Mouse (Mus musculus) small intestine, adult 2 months (tissue): Measurements from ENCODE around the gene Trpm6.

Source experiments
- CTCF ChIP-seq: fragments of 200-500 bp; IDR thresholded peaks from 2 replicates; pipeline ENCODE4 v1.5.1; 2012; ENCODE audit warnings: low read depth, mild to moderate bottlenecking, control low read depth, inconsistent platforms, low read length, moderate library complexity, mixed read lengths; ENCODE audit not compliant: insufficient replicate concordance, insufficient read length; ENCODE audit errors: extremely low read depth
- POLR2A ChIP-seq: fragments of 200-500 bp; IDR thresholded peaks from 2 replicates; pipeline ENCODE4 v1.6.1; 2012; ENCODE audit warnings: low read depth, mild to moderate bottlenecking, control low read depth, inconsistent platforms, low read length, moderate library complexity

DNA sequence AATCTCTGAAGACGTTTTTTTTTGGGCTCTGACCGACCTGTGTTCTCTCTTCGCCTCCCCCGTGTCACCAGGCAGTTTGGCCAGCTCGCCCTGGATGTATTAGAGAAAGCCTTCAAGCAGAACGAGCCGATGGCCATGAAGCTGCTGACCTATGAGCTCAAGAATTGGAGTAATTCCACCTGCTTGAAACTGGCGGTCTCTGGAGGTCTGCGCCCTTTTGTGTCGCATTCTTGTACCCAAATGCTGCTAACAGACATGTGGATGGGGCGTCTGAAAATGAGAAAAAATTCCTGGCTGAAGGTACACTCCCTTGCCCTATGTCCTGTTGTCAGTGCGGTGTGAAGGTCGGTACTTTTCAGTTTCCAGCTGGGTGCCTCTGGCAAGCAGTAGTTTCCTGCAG is 65.4 kb downstream of the Trpm6 start:
- TF ChIP-seq POLR2A, result no peak
- no peak for TF ChIP-seq CTCF
